Mouse (Mus musculus) intestine, embryonic 16.5 days (tissue): ENCODE measurements around the gene Runx2. TPM values are rescaled to one million over a fixed set of nuclear protein-coding genes. Genes with fewer than 3 reads are reported as not detected.
A peak's percentile ranks its signal among the peaks of the same experiment; 100 is the strongest.

Experiments
- ATAC-seq: fragments of 200-750 bp; cut with Nextera tagmentation; 2 replicates; pipeline ENCODE4 v1.8.0; 2017; ENCODE audit warnings: moderate TSS enrichment, moderate library complexity
- H3K27ac ChIP-seq: fragments of 300-500 bp; sonication (generic); 2 replicates; pipeline ENCODE4 v1.5.1; 2014; ENCODE audit warnings: mild to moderate bottlenecking, low read length
- H3K27me3 ChIP-seq: fragments of 300-500 bp; sonication (generic); replicated peaks from 2 replicates; pipeline ENCODE4 v1.6.1; 2014; ENCODE audit warnings: low read length, control low read depth, mixed read lengths; ENCODE audit not compliant: control insufficient read depth, insufficient read depth
- H3K36me3 ChIP-seq: fragments of 300-500 bp; sonication (generic); 2 replicates; pipeline ENCODE4 v1.6.1; 2014; ENCODE audit warnings: low read length, control low read depth; ENCODE audit not compliant: control insufficient read depth, insufficient read depth
- H3K4me1 ChIP-seq: fragments of 300-500 bp; sonication (generic); 2 replicates; pipeline ENCODE4 v1.6.1; 2014; ENCODE audit warnings: low read length, control low read depth, mixed read lengths; ENCODE audit not compliant: control insufficient read depth, insufficient read depth
- H3K4me2 ChIP-seq: fragments of 300-500 bp; sonication (generic); 2 replicates; pipeline ENCODE4 v1.6.1; 2014; ENCODE audit warnings: low read depth, low read length, control low read depth
- H3K4me3 ChIP-seq: fragments of 300-500 bp; sonication (generic); 2 replicates; pipeline ENCODE4 v1.5.1; 2014; ENCODE audit warnings: mild to moderate bottlenecking, low read length
- H3K9ac ChIP-seq: fragments of 300-500 bp; sonication (generic); 2 replicates; pipeline ENCODE4 v1.6.1; 2014; ENCODE audit warnings: low read depth, low read length
- H3K9me3 ChIP-seq: fragments of 300-500 bp; sonication (generic); 2 replicates; pipeline ENCODE4 v1.6.1; 2016; ENCODE audit warnings: low read length, control low read depth; ENCODE audit not compliant: control insufficient read depth
- WGBS: fragments of 180-500 bp; shearing (Covaris S2); extraction: QIAGEN DNeasy Blood & Tissue Kit; methylation state at CpG from one replicate; pipeline ENCODE4 v1.1.7; 2014; 5-methylcytosine and 5-hydroxymethylcytosine counted together
- polyA plus RNA-seq: library from polyadenylated mRNA; unstranded; fragments of >200 nt; fragmentation: Nextera tagmentation; extraction: Ambion mirVana; gene quantifications from 2 replicates; pipeline ENCODE4 v1.2.1, GENCODE M21; 2015

The Runx2 gene
- polyA plus RNA-seq, 1 experiment from 2014 or later: 0.62 TPM

GRCm38 (mm10) chr17:44807031-44807430 is 7.6 kb downstream of the Runx2 start:
- H3K4me1 ChIP-seq: no peaks in the 10 kb centered on the region
- H3K36me3 ChIP-seq: no peaks in the 10 kb centered on the region
- ATAC-seq: no peak
- H3K9ac ChIP-seq: no peak overlapping the region
- no peaks in the 10 kb centered on the region for H3K9me3 ChIP-seq
- 90% methylated on average over 1 of the region's 1 CpGs for WGBS
- H3K27ac ChIP-seq: no peak overlapping the region
- no peak overlapping the region for H3K4me3 ChIP-seq
- H3K27me3 ChIP-seq: no peaks in the 10 kb centered on the region
- no peak overlapping the region for H3K4me2 ChIP-seq

- Histone ChIP-seq H3K27ac (no peak overlapping the region), H3K4me3 (no peak overlapping the region), H3K4me1 (no peaks in the 10 kb centered on the region), H3K4me2 (no peak overlapping the region), H3K9ac (no peak overlapping the region), H3K27me3 (no peaks in the 10 kb centered on the region), H3K36me3 (no peaks in the 10 kb centered on the region), H3K9me3 (no peaks in the 10 kb centered on the region)
- no peak for ATAC-seq
- 32% methylated on average over 3 of the region's 3 CpGs for WGBS
Measured at GRCm38 (mm10) chr17:44797331-44797730, 17.3 kb downstream of the Runx2 start.

- Histone ChIP-seq H3K27ac (no peak overlapping the region), H3K4me3 (no peak overlapping the region), H3K9ac (no peak overlapping the region), H3K36me3 (no peaks in the 10 kb centered on the region), H3K4me2 (no peak overlapping the region), H3K4me1 (no peaks in the 10 kb centered on the region), H3K27me3 (no peaks in the 10 kb centered on the region), H3K9me3 (no peaks in the 10 kb centered on the region)
- ATAC-seq: no peak
- WGBS: 90% methylated on average over 12 of the region's 12 CpGs
Measured at GRCm38 (mm10) chr17:44792218-44792917, 22.2 kb downstream of the Runx2 start.

GRCm38 (mm10) chr17:44788982-44789747 is 25.4 kb downstream of the Runx2 start:
- no peak overlapping the region for H3K27ac ChIP-seq
- no peaks in the 10 kb centered on the region for H3K36me3 ChIP-seq
- no peaks in the 10 kb centered on the region for H3K4me1 ChIP-seq
- H3K4me3 ChIP-seq: no peak overlapping the region
- H3K9me3 ChIP-seq: no peaks in the 10 kb centered on the region
- H3K27me3 ChIP-seq: no peaks in the 10 kb centered on the region
- no peak overlapping the region for H3K9ac ChIP-seq
- H3K4me2 ChIP-seq: no peak overlapping the region
- 82% methylated on average over 5 of the region's 5 CpGs for WGBS
- ATAC-seq: no peak

- Histone ChIP-seq H3K4me3 (no peak overlapping the region), H3K36me3 (no peaks in the 10 kb centered on the region), H3K27me3 (no peaks in the 10 kb centered on the region), H3K9me3 (no peaks in the 10 kb centered on the region), H3K4me1 (peaks cover 2% of the 10 kb centered on the region; the same call in 1 of the 2 replicates), H3K4me2 (no peak overlapping the region), H3K9ac (no peak overlapping the region), H3K27ac (no peak overlapping the region)
- 80% methylated on average over 2 of the region's 2 CpGs for WGBS
- ATAC-seq: no peak
Measured at GRCm38 (mm10) chr17:44783143-44783542, 31.5 kb downstream of the Runx2 start.

GRCm38 (mm10) chr17:44782366-44782765 is 32.2 kb downstream of the Runx2 start:
- no peaks in the 10 kb centered on the region for H3K27me3 ChIP-seq
- no peak overlapping the region for H3K4me2 ChIP-seq
- H3K36me3 ChIP-seq: no peaks in the 10 kb centered on the region
- 90% methylated on average over 4 of the region's 4 CpGs for WGBS
- H3K9me3 ChIP-seq: no peaks in the 10 kb centered on the region
- no peak overlapping the region for H3K27ac ChIP-seq
- H3K4me1 ChIP-seq: peaks cover 3% of the 10 kb centered on the region; the same call in 1 of the 2 replicates
- no peak overlapping the region for H3K9ac ChIP-seq
- no peak overlapping the region for H3K4me3 ChIP-seq
- ATAC-seq: no peak

- H3K27ac ChIP-seq: no peak overlapping the region
- no peaks in the 10 kb centered on the region for H3K27me3 ChIP-seq
- no peaks in the 10 kb centered on the region for H3K9me3 ChIP-seq
- H3K9ac ChIP-seq: no peak overlapping the region
- no peak for ATAC-seq
- H3K4me3 ChIP-seq: no peak overlapping the region
- no peak overlapping the region for H3K4me2 ChIP-seq
- peaks cover 3% of the 10 kb centered on the region; the same call in 1 of the 2 replicates for H3K4me1 ChIP-seq
- no peaks in the 10 kb centered on the region for H3K36me3 ChIP-seq
- 66% methylated on average over 4 of the region's 4 CpGs for WGBS
Measured at GRCm38 (mm10) chr17:44780353-44780752, 34.2 kb downstream of the Runx2 start.

GRCm38 (mm10) chr17:44778141-44778540 is 36.5 kb downstream of the Runx2 start:
- Histone ChIP-seq H3K27ac (no peak overlapping the region), H3K4me2 (no peak overlapping the region), H3K27me3 (no peaks in the 10 kb centered on the region), H3K4me1 (peaks cover 3% of the 10 kb centered on the region; the same call in 1 of the 2 replicates), H3K9me3 (no peaks in the 10 kb centered on the region), H3K4me3 (no peak overlapping the region), H3K9ac (no peak overlapping the region), H3K36me3 (no peaks in the 10 kb centered on the region)
- 71% methylated on average over 5 of the region's 5 CpGs for WGBS
- ATAC-seq: no peak

GRCm38 (mm10) chr17:44777337-44777804 is 37.2 kb downstream of the Runx2 start:
- peak overlapping the region; percentile 92 for H3K4me3 ChIP-seq
- WGBS: under 1% methylated on average over 35 of the region's 35 CpGs
- peak; percentile 88 for ATAC-seq
- peak overlapping the region; percentile 98 for H3K9ac ChIP-seq
- H3K27ac ChIP-seq: peak overlapping the region; percentile 84
- no peaks in the 10 kb centered on the region for H3K27me3 ChIP-seq
- H3K9me3 ChIP-seq: no peaks in the 10 kb centered on the region
- H3K4me2 ChIP-seq: peak overlapping the region; percentile 51
- no peaks in the 10 kb centered on the region for H3K36me3 ChIP-seq
- peaks cover 3% of the 10 kb centered on the region; the same call in 1 of the 2 replicates for H3K4me1 ChIP-seq
